Mouse (Mus musculus) ovary, postnatal 36 days (tissue): Measurements from ENCODE around the gene Rpl36.
A peak's percentile ranks its signal among the peaks of the same experiment; 100 is the strongest.
"Not testable (repeated sequence)": the region's sequence is repeated elsewhere in the genome, so short reads cannot be mapped to it uniquely, and the experiment has no call there.

Experiments
- DNase-seq: peaks from one replicate; pipeline ENCODE4 v3.0.0; 2022; ENCODE audit warnings: low spot score, mixed read lengths

Gene Rpl36

DNA sequence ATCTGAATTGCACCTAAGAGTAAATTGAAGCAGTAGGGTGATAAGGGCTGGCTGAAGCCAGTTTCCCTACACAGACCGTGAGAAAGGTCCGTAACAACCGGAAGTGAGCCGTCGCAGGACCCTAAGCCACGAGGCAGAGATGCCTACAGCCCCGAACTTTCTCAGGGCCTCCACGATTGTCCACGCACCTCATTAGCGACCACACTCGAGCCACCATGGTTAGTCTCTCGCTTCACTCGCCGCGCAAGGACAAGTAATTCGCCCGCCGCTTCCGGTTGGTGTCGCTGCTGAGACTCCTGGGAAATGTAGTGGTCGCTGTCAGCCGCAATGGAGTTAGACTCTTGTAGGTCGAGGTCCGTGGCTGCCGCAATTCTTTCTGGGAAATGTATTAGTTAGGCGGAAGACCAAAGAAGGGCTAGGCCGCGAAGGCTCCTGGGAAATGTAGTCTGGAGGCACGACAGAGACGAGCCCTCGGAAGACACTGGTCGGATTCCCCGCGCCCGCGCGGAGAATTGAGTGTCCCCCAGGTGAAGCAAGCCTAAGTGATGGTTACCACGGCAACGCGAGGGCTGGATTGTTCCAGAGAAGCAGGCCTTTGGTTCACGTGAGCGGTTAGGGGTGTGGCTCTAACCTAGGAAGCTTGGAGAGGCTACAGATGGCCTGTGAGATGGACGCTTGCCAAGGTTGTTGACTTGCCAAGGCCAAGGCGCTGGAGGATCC is 3.6 kb upstream of the Rpl36 start, which contains the start of gene 2410015M20Rik:
2410015M20Rik (minus strand) TSS at position 320 of the 720 bp plus-strand sequence.
- peak; percentile 90 for DNase-seq

DNA sequence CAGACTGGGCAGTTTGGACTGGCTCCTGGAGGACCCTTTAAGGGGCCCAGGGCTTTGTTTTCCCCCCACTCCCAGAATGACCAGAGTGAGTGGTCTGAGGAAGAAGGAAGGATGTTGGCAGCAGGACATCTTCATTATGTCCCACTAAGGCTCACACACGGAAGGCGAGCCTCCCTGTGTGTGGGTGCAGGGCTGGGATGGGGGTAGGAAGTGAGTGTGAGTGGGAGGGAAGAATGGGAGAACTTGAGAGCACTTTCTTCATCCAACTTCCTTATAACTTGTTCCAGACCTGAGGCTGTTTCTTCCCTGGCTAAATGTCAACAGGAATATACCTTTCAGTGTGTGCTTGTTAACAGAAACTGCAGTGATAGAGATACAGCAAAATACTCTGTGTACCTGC is 1.9 kb upstream of the Rpl36 start:
- no peak for DNase-seq

DNA sequence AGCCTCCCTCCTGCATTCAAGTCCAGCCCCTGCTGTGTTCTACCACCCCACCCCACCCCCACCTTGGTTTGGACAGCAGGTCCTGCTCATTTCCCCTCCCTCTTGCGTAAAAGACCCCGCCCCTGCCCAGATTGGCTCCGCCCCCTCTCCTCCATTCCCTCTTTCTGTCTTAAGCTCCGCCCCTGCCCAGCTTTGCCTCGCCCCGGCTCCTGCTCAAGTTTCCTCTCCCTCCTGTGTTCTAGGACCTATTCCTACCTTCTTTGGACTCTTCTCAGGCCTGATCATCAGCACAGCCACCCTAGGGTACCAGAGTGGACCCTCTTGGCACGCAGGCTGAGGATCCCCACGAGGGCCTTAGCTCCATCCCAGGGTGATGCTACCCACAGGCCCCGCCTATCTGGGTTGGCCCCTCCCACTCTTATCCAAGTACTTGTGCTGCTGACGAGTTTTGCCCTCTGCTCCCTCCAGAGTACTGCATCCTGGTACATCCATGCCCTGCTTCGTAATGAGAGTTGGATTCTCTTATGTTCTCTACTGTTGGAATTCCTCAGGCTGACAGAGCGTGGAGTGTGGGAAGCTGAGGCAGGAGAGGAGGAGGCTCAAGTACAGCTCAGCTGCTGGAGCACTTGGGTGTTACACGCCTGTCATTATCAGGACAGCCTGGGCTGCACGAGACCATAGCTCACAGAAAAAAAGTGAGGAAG is 1.2 kb upstream of the Rpl36 start:
- DNase-seq: peak; percentile 50

DNA sequence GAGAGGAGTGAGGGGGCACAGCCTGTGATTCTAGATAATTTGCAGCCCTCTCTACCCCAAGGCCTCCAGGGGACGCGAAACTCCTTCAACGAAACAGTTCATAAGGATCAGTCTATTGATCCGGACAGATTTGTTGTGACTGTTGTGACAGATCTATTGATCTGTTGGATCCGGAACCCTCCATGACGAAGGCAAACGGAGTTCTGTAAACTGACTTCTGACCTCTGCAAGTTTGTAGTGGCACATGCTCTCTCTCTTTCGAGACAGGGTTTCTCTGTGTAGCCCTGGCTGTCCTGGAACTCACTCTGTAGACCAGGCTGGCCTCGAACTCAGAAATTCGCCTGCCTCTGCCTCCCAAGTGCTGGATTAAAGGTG is 664 bp upstream of the Rpl36 start:
- not testable (repeated sequence) for DNase-seq

DNA sequence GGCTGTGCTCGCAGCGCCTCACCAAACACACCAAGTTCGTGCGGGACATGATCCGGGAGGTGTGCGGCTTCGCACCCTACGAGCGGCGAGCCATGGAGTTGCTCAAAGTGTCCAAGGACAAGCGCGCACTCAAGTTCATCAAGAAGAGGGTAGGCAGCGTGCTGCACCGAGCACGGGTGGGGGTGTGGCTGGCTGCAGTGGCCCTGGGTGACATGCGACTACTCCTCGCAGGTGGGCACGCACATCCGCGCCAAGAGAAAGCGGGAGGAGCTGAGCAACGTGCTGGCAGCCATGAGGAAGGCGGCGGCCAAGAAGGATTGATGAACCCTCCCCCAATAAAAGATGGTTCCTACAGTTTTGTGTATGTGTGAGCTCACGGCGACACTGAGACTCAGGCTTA is 677 bp downstream of the Rpl36 start:
- DNase-seq: peak; percentile 45

DNA sequence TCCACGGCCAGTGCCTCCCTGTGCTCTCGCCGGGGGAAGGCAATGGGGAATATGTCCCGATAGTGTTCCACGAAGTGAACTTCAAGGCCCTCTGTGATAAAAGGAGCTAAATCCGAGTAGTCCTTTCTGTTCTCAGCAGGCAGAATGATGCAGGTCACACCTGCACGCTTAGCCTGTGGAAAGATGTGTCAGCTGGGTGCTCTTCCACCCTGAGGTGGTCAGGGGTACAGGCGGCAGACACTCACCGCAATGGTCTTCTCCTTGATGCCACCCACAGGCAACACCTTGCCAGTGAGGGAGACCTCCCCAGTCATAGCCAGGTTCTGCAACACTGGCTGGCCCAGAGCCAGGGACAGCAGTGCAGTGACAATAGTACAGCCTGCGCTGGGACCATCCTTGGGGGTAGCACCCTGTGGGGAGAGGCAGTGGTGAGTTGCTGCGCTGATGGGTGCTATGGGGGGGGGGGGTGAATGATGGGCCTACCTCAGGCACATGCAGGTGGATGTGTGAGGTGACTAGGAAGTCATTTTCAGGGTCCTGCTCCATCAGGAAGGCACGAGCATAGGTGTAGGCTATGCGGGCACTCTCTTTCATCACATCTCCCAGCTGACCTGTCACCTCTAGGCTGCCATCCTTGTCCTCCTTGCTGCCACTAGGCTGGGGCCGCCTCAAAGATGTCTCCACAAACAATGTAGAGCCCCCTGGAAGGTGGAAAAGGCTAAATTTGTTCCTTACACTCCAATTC is 1.3 kb downstream of the Rpl36 start:
- no peak for DNase-seq

DNA sequence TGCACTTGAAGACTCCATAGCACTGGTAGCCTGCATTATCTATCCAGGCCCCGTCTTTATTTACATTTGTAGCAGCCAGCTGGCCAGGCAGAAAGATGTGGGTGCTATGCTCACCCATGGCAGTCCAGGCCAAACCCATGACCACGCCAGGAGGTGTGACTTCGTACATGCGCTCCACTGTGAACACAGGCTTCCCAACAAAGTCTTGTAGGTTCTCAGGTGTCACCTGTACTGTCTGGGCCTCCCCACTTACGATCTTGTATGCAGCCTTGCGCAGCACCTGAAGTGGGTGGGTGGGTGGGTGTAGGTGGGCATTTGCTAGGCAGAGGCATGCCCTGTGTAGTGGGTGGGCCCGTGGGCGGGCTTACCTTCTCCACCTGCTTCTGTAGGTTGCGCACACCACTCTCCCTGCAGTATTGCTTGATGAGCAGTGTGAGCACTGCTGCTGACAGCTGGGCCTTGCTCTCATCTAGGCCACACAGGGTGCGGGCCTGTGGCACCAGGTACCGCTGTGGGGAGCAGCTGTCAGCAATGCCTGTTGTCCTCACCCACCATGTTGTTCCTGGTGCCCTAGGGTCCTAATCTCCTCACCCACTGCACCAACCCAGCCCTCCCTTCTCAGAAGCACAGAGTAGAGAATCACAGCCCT is 2.0 kb downstream of the Rpl36 start:
- no peak for DNase-seq

DNA sequence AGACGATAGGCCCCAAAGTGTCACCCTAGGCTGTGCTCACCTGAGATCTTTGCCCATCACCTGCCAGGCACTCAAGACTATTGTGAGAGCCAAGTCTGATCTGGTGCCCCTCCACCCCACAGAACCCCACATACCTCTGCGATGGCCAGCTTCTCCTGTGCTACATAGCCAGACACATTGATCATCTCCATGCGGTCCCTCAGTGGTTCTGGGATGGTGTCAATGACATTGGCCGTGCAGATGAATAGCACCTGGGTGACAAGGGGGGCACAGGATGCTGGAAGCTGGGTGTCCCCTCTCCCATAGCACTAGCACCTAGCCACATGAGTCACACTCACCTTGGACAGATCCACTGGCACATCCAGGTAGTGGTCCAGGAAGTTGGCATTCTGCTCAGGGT is 2.6 kb downstream of the Rpl36 start:
- DNase-seq: no peak

DNA sequence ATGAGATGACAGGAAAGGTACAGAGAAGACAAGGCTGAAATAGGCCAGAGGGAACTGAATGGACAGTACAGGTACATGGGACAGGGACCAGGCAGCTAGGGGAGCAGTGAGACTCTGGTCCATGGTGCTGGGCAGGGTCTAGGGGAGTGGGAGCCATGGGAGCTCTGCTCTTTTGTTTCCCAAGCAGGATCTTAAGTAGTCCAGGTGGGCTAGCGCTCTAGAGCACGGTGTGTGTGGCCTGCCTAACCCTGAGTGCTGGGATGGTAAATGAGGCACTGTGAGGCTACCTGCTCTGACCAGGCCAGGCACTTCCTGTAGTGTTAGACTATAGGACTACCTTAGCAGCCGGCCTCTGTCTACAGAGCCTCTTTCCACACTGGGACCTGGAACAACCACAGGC is 3.5 kb downstream of the Rpl36 start:
- DNase-seq: no peak

DNA sequence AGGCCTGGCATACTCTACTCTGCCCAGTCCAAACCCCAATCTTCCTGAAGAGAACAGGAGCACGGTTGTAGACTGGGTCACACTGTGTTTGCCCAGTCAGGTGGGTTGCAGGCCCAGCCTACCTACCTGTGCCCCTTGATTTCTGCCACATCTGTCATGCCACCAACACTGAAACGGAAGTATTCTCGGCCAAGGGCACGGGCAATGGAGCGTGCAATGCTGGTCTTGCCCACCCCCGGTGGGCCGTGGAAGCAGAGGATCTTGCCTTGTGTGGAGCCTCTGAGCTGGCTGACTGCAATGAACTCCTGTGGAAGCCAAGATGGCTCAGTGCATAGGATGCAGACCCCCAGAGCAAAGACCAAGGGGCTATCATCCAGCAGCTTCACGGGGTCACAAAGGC is 4.4 kb downstream of the Rpl36 start:
- no peak for DNase-seq

DNA sequence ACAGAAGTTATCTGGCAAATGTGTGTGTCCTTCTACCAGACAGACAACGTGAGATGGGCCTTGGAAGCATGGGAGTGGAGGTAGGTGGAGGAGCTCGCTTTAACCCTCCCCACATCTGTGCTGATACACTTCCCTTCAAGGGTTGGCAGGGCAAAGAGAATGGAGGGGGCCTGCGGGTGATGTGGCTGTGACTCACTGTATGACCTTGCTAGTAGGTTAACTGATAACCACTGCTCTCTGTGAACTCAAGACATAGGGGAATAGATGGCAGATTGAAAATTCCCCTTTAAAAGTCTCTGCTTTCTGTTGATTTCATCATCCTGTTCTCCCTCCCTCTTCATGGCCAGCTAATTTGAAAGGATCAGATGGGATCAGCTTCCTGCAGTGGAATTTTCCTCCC is 12.3 kb downstream of the Rpl36 start:
- no peak for DNase-seq

DNA sequence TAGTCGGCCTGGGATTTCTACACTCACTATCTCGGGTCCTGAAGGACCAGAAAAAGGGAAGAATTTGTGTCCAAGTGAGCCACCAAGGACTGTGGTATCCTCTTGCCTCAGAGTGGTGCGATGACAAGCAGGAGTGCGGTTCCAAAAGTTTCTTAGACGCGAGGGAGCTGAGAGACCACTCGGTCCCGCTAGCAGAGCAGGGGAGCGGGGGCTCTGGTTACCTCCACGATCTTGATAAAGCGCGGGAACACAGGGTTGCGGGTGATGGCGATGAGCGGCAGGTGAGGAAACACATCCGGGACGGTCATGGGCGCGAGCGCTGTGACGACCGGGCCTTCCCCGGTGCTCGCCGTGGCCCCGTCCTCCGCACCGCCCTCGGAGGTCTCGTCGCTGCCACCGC is 13.0 kb downstream of the Rpl36 start:
- DNase-seq: no peak

DNA sequence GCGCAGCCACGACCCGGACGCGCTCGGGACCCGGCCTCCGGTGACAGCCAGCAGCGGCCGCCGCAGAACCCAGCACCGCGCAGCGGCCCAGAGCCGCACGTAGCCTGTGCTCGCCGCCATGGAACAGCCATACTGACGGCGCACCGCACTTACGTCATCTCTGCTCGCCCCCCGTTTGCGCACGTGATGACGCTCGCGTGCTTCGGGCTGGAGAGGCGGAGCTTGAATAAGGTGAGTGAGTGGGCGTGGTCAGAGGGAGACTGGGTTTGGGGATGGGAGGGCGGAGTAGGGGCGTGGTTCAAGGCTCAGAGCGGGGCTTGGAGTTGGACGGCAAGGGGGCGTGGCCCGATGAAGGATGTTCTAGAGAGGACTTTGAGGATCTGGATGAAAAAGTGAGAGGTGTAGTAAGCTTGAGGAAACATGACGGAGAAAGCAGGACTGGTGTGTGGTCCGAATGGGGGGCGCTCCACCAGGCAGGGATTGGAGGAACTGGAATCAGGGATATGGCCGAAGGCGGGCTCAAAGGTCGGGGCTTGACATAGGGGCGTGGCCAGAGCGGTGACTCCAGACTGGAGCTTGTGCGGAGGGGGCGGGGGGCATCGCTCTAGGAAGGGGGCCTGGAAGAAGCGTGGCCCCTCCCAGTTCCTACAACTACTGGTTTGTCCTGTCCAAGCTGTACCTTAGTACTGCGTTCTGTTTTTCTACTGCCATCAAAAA is 13.7 kb downstream of the Rpl36 start, which contains the start of gene Lonp1:
Lonp1 (minus strand) TSS at position 134 of the 717 bp plus-strand sequence.
- peak; percentile 96 for DNase-seq

DNA sequence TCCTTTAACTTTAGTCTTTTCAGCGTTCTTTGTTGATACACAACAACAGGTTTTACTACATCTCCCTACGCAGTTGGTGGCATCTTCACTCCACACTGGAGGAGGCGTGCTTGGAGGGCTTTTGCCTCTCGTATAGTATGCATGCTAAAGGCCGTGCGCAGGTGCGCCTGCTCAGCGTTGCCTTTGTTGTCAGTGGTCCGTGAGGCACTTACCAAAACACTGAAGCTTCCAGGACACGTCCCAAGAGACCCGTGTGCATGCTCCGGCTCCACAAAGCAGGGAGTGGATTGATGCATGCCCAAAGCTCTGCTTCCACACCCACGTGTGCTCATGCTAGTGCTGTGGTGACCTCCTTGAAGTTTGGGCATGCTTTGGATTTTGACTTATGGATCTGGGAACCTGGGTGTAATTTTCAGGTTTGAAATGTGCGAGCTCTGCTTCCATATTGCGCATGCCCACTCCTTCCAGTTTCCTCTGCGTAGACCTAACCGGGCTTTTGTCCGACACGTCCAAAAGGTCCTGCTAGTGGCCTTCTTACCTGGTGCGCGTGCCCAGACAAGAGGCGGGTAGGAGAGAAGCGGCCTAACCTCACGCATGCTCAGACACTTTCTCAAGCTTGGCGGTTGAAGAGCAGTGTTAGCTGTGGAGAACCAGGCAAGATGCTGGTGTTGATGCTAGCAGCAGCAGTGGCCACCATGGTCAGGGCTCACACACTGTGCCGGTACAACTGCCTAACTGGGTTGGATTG is 14.5 kb downstream of the Rpl36 start, which contains the start of gene Catsperd:
Catsperd (plus strand) TSS at position 614 of the 748 bp plus-strand sequence.
- no peak for DNase-seq

DNA sequence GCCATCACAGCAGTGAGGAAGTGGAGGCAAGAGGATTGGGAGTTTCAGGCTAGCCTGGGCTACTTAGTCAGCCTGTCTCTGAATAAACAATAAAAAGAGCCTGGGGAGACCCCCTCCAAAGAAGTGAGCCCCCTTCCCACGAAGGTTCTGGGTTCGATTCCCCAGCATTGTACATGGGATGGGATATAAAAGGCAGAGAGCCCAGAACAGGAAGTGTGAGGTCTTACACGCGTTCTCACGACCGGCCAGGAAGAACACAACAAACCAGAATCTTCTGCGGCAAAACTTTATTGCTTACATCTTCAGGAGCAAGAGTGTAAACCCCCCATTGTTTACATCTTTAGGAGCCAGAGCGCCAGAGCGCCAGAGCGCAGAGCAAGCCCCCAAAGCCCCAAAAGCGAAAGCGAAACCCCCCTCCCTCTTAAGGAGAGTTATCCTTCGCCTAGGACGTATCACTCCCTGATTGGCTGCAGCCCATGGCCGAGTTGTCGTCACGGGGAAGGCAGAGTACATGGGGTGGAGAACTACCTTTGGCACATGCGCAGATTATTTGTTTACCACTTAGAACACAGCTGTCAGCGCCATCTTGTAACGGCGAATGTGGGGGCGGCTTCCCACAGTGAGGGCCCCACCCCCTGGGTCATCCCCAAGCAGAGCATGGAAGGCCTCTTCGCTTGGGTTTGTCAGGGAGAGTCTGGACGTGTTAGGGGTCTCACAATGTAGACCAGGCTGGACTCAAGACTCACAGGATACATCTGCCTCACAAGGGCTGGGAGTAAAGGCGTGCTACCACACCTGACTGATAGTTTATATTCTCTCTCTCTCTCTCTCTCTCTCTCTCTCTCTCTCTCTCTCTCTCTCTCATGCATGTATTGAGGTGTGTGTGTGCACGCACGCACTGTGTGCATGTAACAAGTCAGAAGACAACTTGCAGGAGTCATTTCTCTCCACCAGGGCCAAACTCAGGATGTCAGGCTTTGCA is 16.9 kb downstream of the Rpl36 start:
- DNase-seq: not testable (repeated sequence)

DNA sequence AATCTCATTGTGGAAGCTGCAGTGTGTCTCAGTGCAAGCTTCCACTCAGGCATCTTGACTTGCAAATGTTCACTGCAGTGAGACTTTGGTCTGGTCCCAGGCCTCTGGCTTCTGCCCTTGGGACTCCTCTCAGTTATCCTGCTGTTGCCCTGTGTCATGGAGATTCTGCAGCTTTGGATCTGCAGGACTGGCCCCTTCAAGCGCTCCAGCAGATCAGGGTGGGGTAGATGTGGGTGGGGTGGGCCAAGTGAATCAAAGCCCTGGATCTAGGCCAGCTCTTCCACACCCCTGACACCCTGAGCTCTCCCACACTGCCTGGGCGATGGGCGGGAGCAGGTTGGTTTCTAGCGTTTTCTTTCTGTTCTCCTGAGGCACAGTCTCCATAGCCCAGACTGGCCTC is 18.6 kb downstream of the Rpl36 start:
- DNase-seq: no peak

DNA sequence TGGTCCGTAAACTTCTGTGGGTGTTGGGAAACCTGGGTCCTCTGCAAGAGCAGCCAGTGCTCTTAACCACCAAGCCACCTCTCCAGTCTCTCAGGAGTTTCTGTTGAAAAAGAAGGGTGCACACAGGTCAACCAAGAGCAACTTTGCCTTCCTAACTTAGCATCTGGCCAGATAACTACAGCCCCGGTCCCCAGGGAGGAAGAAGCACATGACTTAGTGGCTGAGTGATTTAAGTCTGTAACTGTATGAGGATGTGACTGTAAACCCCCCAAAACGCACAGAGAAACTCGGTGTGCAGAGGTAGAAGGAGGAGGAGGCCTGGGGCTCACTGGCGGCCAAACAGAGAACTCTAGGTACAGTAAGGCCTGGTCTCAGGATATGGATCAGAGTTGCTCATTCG is 20.8 kb downstream of the Rpl36 start:
- DNase-seq: no peak

DNA sequence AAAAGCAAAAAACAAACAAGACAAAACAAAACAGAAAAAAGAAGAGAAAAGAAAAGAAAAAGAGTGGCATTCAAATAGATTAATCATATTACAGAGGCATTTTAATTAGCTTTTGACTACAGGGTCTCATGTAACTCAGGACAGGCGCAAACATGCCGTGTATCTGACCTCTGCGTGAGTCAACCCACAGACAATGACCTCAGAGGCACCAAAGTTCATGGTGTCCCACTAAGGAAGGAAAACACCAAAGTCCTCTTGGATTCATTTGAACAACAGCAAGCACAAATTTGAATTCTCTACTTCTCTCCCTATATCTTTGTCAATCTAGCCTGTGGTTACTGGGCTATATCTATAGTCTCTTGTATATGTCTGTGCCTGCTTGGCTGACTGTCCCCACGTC is 30.0 kb downstream of the Rpl36 start:
- DNase-seq: no peak

DNA sequence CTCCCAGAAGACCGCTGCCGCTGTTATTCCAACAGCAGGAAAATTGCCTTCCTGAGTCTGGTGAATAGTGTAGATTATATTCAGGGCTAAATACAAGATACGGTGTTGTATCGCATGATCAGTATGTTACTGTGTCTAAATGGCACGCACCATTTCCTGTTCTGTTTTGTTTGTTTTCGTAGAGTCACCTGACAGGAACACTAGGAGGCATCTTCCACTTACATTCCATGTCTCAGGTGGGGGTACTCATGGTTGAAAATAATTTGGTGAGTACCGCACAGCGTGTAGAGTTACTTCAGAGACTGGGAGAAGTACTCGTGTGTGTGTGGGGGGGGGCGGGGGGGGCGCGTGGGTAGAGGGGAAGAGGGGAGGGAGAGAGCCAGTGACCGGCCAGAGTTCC is 34.3 kb downstream of the Rpl36 start:
- DNase-seq: no peak

DNA sequence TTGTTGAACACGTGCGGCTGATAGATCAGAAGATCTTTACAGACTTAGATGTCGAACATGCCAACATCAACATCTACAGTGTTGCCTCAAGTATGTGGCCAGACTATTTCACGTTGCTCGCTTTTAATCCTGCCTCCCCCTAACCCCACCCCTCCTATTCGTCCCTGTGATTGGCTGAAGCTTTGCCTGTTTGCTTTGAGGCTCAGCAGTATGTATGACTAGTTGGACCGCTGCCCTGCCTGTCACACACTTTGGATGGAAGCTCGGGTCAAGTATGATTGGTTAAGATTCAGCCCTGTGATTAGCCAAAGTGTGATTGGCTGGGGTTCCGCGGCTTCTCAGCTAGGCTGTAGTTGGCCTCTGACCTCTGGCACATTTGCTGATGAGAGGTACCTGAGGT is 38.6 kb downstream of the Rpl36 start:
- no peak for DNase-seq
